Mouse (Mus musculus): ENCODE results near the gene Vrk1. TPM values are rescaled to one million over a fixed set of nuclear protein-coding genes. Genes with fewer than 3 reads are reported as not detected.

Vrk1 gene
- polyA plus RNA-seq, 2 experiments, result 60.2 to 103 TPM

- Histone ChIP-seq H3K4me1 (replicated peaks; ENCODE audit: control insufficient read depth in 2 of 2, insufficient read depth in 2 of 2, low read length in 1 of 2) (no peaks in the 10 kb centered on the region), H3K4me2 (ENCODE audit: low read depth) (no peak overlapping the region), H3K9me3 (ENCODE audit: control insufficient read depth, low read length) (no peaks in the 10 kb centered on the region), H3K36me3 (replicated peaks; ENCODE audit: control insufficient read depth, insufficient read depth, low read depth) (no peaks in the 10 kb centered on the region), H3K27ac (no peak overlapping the region), H3K27me3 (ENCODE audit: control insufficient read depth, insufficient read depth, low read length) (peaks cover 2% of the 10 kb centered on the region; the same call in 1 of the 2 replicates), H3K9ac (replicated peaks) (no peak overlapping the region), H3K4me3 (ENCODE audit: insufficient read depth in 1 of 2, low read depth in 2 of 2, low read length in 2 of 2) (no peak overlapping the region)
- TF ChIP-seq EP300 (IDR thresholded peaks at IDR 0.05; ENCODE audit: low read depth), result no peak
- no peak for TF ChIP-seq CTCF (IDR thresholded peaks at IDR 0.05; ENCODE audit: low read depth)
- WGBS (ENCODE audit: insufficient replicate concordance), result 57% methylated on average over 9 of the region's 9 CpGs
- ATAC-seq (ENCODE audit: insufficient read depth) (no peak), DNase-seq (ENCODE audit: low read depth in 3 of 3, low spot score in 3 of 3) (no peak)
Measured at GRCm38 (mm10) chr12:105973691-105974090, 36.3 kb upstream of the Vrk1 start.

- H3K27ac ChIP-seq, result no peak overlapping the region
- ATAC-seq (ENCODE audit: insufficient read depth) (no peak), DNase-seq (ENCODE audit: low read depth in 3 of 3, low spot score in 3 of 3) (no peak)
- H3K4me1 ChIP-seq (replicated peaks; ENCODE audit: control insufficient read depth in 2 of 2, insufficient read depth in 2 of 2, low read length in 1 of 2), result no peaks in the 10 kb centered on the region
- no peaks in the 10 kb centered on the region for H3K36me3 ChIP-seq (replicated peaks; ENCODE audit: control insufficient read depth, insufficient read depth, low read depth)
- 59% methylated on average over 5 of the region's 5 CpGs for WGBS (ENCODE audit: insufficient replicate concordance)
- H3K4me3 ChIP-seq (ENCODE audit: insufficient read depth in 1 of 2, low read depth in 2 of 2, low read length in 2 of 2), result no peak overlapping the region
- H3K27me3 ChIP-seq (ENCODE audit: control insufficient read depth, insufficient read depth, low read length), result no peaks in the 10 kb centered on the region
- no peak overlapping the region for H3K9ac ChIP-seq (replicated peaks)
- H3K9me3 ChIP-seq (ENCODE audit: control insufficient read depth, low read length), result no peaks in the 10 kb centered on the region
- H3K4me2 ChIP-seq (ENCODE audit: low read depth), result no peak overlapping the region
- TF ChIP-seq EP300 (IDR thresholded peaks at IDR 0.05; ENCODE audit: low read depth), result no peak
- TF ChIP-seq CTCF (IDR thresholded peaks at IDR 0.05; ENCODE audit: low read depth), result no peak
Measured at GRCm38 (mm10) chr12:105974107-105974506, 35.9 kb upstream of the Vrk1 start.

- ATAC-seq (ENCODE audit: insufficient read depth) (peak; percentile 87), DNase-seq (ENCODE audit: low read depth in 3 of 3, low spot score in 3 of 3) (peak; percentile 42 to 59 (median 55))
- peak overlapping the region; percentile 25 for H3K9ac ChIP-seq (replicated peaks)
- peaks cover 5% of the 10 kb centered on the region for H3K9me3 ChIP-seq (ENCODE audit: control insufficient read depth, low read length)
- 15% methylated on average over 13 of the region's 16 CpGs for WGBS (ENCODE audit: insufficient replicate concordance)
- TF ChIP-seq CTCF (IDR thresholded peaks at IDR 0.05; ENCODE audit: low read depth) (no peak), EP300 (IDR thresholded peaks at IDR 0.05; ENCODE audit: low read depth) (no peak)
- no peak overlapping the region; the same call in 1 of the 2 replicates for H3K27ac ChIP-seq
- peaks cover 0 to 8% of the 10 kb centered on the region in 2 experiments; a peak in 2 of 4 replicates for H3K4me1 ChIP-seq (replicated peaks; ENCODE audit: control insufficient read depth in 2 of 2, insufficient read depth in 2 of 2, low read length in 1 of 2)
- H3K36me3 ChIP-seq (replicated peaks; ENCODE audit: control insufficient read depth, insufficient read depth, low read depth), result no peaks in the 10 kb centered on the region
- H3K4me3 ChIP-seq (ENCODE audit: insufficient read depth in 1 of 2, low read depth in 2 of 2, low read length in 2 of 2), result peak overlapping the region; percentile 21 to 31
- peak overlapping the region; percentile 56 for H3K4me2 ChIP-seq (ENCODE audit: low read depth)
- no peaks in the 10 kb centered on the region for H3K27me3 ChIP-seq (ENCODE audit: control insufficient read depth, insufficient read depth, low read length)
Measured at GRCm38 (mm10) chr12:105981121-105981973, 28.7 kb upstream of the Vrk1 start.

GRCm38 (mm10) chr12:105981974-105982305 is 28.1 kb upstream of the Vrk1 start:
- ATAC-seq (ENCODE audit: insufficient read depth) (peak; percentile 64), DNase-seq (ENCODE audit: low read depth in 3 of 3, low spot score in 3 of 3) (no peak)
- Histone ChIP-seq H3K4me1 (replicated peaks; ENCODE audit: control insufficient read depth in 2 of 2, insufficient read depth in 2 of 2, low read length in 1 of 2) (peaks cover 0 to 8% of the 10 kb centered on the region in 2 experiments; a peak in 2 of 4 replicates), H3K36me3 (replicated peaks; ENCODE audit: control insufficient read depth, insufficient read depth, low read depth) (no peaks in the 10 kb centered on the region), H3K9me3 (ENCODE audit: control insufficient read depth, low read length) (peaks cover 5% of the 10 kb centered on the region), H3K4me2 (ENCODE audit: low read depth) (peak overlapping the region; percentile 56), H3K27me3 (ENCODE audit: control insufficient read depth, insufficient read depth, low read length) (no peaks in the 10 kb centered on the region), H3K27ac (no peak overlapping the region; the same call in 1 of the 2 replicates), H3K9ac (replicated peaks) (no peak overlapping the region), H3K4me3 (ENCODE audit: insufficient read depth in 1 of 2, low read depth in 2 of 2, low read length in 2 of 2) (peak overlapping the region in 1 of 2 experiments; percentile 21; a peak in 1 of 4 replicates)
- TF ChIP-seq CTCF (IDR thresholded peaks at IDR 0.05; ENCODE audit: low read depth) (no peak), EP300 (IDR thresholded peaks at IDR 0.05; ENCODE audit: low read depth) (no peak)
- WGBS (ENCODE audit: insufficient replicate concordance), result 45% methylated on average over 7 of the region's 7 CpGs

GRCm38 (mm10) chr12:105982598-105982997 is 27.4 kb upstream of the Vrk1 start:
- Histone ChIP-seq H3K9me3 (ENCODE audit: control insufficient read depth, low read length) (peaks cover 5% of the 10 kb centered on the region), H3K4me1 (replicated peaks; ENCODE audit: control insufficient read depth in 2 of 2, insufficient read depth in 2 of 2, low read length in 1 of 2) (peaks cover 0 to 8% of the 10 kb centered on the region in 2 experiments; a peak in 3 of 4 replicates), H3K27me3 (ENCODE audit: control insufficient read depth, insufficient read depth, low read length) (no peaks in the 10 kb centered on the region), H3K4me2 (ENCODE audit: low read depth) (no peak overlapping the region), H3K36me3 (replicated peaks; ENCODE audit: control insufficient read depth, insufficient read depth, low read depth) (no peaks in the 10 kb centered on the region), H3K4me3 (ENCODE audit: insufficient read depth in 1 of 2, low read depth in 2 of 2, low read length in 2 of 2) (no peak overlapping the region), H3K9ac (replicated peaks) (no peak overlapping the region), H3K27ac (no peak overlapping the region)
- DNase-seq (ENCODE audit: low read depth in 3 of 3, low spot score in 3 of 3) (no peak), ATAC-seq (ENCODE audit: insufficient read depth) (no peak)
- no peak for TF ChIP-seq EP300 (IDR thresholded peaks at IDR 0.05; ENCODE audit: low read depth)
- no peak for TF ChIP-seq CTCF (IDR thresholded peaks at IDR 0.05; ENCODE audit: low read depth)
- WGBS (ENCODE audit: insufficient replicate concordance), result 78% methylated on average over 6 of the region's 6 CpGs

Data from liver, embryonic 14.5 days (tissue).